Mouse (Mus musculus) G1E-ER4 (cell line): ENCODE results near the gene Naa40. TPM values are rescaled to one million over a fixed set of nuclear protein-coding genes. Genes with fewer than 3 reads are reported as not detected.

ENCODE experiments used
- GATA1 ChIP-seq: IDR thresholded peaks from one replicate; pipeline ENCODE4 v1.8.0; 2012; ENCODE audit warnings: low read length, inconsistent platforms
- polyA plus RNA-seq: library from polyadenylated mRNA; stranded (reverse); fragments of >175 nt; gene quantifications from 2 replicates; pipeline ENCODE4 v1.2.3, GENCODE M21; 2012

Naa40 gene
- polyA plus RNA-seq, 1 experiment = 70.9 TPM

DNA sequence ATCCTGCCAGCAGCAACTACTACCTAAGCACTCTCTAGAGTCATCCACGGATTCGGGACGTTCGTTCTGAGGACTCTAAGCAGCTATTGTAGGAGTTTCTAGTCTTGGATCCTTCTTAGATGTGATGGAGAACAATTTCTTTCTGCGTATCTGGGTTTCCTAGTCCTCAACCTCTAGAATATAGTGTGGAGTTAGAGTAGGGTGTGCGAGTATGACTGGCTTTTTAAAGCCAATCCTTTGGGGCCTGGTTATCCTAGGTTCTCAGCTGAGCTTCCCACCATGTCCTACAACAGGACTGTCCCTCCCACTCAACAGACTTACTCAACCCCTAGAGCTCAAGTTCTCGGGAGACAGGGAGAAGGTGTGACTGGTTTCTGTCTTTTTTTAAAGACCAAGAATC, 35.7 kb downstream of the Naa40 start:
- TF ChIP-seq GATA1 = no peak

DNA sequence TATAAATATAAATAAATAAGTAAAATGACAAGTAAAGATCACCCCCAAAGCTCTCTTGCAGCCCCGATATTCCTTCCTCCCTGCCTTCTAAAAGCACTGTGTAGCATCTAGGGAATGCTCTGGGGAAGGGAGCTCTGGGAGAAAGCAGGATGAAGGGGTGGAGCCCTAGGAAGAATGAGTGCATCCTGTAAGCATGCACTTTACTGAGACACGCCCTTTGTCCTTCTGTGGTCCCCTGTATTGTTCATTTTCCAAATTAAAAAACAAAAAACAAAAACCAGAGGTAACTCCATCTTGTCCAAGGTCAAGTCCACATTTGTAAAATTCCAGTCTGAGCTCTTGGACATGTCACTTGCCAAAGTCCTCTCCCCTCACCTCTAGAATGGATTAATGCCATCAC, 36.1 kb downstream of the Naa40 start:
- no peak for TF ChIP-seq GATA1

DNA sequence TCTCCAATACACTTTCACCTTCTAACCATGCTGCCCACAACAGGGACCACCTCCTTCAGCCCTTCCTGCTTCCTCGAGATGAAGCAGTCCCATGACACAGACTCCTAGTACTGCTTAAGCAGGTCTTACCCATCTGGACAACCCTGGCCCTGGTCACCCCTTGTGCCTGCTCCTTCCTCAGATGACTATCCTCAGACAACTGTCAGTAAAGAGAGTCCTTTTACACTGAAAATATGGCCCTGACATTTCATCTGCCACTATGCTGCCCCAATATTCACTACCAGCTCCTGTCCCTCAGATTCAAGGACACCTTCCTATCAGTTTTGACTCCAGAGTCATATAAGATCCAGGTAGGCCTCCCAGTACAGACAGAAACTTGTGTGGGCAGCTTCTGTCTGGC, 40.6 kb downstream of the Naa40 start:
- no peak for TF ChIP-seq GATA1

DNA sequence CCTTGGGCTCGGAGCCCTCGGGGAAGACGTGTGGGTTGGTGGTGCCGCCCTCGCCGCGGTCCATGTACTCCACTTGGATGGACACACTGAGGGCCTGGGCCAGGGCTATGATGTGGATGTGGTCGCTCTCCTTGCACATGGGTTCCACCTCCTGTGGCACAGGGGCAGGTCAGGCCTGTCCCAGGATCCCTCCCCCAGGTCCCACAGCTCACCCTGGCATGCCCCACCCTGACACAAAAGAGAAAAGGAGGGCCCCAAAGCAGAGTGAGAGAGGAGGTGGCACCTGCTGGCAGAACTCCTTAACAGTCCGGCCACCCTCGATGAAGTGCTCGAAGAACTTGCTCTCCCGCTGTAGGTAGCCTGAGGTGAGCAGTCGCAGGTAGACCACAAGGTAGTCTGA, 41.9 kb downstream of the Naa40 start:
- TF ChIP-seq GATA1 = no peak

- TF ChIP-seq GATA1 = no peak
Observed at GRCm38 (mm10) chr19:7197445-7197844, 43.5 kb downstream of the Naa40 start.

DNA sequence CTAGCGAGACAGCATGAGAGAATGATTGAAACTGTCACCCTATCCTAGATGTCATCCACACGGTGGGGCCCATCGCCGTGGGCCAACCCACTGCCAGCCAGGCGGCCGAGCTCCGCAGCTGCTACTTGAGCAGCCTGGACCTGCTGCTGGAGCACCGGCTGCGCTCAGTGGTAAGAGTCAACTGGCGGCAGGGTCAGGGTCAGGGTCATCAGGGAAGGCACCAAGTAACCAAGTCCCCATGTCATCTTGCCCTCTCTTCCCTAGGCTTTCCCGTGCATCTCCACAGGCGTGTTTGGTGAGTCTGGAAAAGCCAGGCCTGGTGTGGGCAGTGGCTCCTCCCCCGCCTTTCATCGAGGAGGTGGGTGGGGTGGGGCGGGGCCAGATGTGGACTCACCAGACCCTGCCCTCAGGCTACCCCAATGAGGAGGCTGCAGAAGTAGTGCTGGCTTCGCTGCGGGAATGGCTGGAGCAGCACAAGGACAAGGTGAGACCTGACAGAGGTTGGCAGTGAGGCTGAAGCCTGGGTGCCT, 44.2 kb downstream of the Naa40 start:
- no peak for TF ChIP-seq GATA1

- TF ChIP-seq GATA1 = no peak
Observed at GRCm38 (mm10) chr19:7195900-7196728, 44.9 kb downstream of the Naa40 start.

- TF ChIP-seq GATA1 = no peak
Observed at GRCm38 (mm10) chr19:7192561-7192967, 48.4 kb downstream of the Naa40 start.

- TF ChIP-seq GATA1 = no peak
Observed at GRCm38 (mm10) chr19:7191639-7192038, 49.3 kb downstream of the Naa40 start.

- TF ChIP-seq GATA1 = no peak
Observed at GRCm38 (mm10) chr19:7190986-7191385, 50.0 kb downstream of the Naa40 start.

GRCm38 (mm10) chr19:7189026-7189425, 52.0 kb downstream of the Naa40 start:
- no peak for TF ChIP-seq GATA1

- no peak for TF ChIP-seq GATA1
Observed at GRCm38 (mm10) chr19:7187157-7187556, 53.8 kb downstream of the Naa40 start.

DNA sequence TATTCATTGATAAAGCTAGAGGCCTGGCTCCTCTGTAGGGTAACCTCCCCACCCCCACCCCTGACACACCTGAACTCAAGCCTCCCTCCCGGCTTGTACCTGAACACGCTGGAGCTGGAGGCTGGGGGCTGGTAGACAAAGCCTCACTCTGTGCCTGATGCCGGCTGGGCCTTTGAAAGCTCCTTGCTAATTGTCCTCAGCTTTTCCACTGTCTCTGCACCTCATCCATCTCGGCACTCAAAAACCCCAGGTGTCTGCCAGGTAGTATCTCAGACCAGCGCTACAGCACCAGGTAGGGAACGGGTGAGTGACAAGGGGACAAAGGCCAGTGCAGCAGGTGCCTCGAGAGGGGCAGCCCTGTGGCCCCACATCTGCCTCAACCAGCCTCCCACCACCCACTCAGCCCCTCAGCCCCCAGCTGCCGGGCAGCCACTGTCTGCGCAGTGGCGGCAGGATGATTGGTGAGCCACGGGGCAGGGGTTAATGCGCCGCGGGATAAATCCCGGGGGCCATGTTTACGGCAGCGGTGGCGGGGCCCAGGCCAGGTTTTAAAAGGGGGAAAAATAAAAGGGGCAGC, 55.2 kb downstream of the Naa40 start:
- no peak for TF ChIP-seq GATA1

GRCm38 (mm10) chr19:7185059-7185458, 55.9 kb downstream of the Naa40 start:
- TF ChIP-seq GATA1 = no peak

GRCm38 (mm10) chr19:7183419-7183818, 57.6 kb downstream of the Naa40 start:
- TF ChIP-seq GATA1 = no peak

DNA sequence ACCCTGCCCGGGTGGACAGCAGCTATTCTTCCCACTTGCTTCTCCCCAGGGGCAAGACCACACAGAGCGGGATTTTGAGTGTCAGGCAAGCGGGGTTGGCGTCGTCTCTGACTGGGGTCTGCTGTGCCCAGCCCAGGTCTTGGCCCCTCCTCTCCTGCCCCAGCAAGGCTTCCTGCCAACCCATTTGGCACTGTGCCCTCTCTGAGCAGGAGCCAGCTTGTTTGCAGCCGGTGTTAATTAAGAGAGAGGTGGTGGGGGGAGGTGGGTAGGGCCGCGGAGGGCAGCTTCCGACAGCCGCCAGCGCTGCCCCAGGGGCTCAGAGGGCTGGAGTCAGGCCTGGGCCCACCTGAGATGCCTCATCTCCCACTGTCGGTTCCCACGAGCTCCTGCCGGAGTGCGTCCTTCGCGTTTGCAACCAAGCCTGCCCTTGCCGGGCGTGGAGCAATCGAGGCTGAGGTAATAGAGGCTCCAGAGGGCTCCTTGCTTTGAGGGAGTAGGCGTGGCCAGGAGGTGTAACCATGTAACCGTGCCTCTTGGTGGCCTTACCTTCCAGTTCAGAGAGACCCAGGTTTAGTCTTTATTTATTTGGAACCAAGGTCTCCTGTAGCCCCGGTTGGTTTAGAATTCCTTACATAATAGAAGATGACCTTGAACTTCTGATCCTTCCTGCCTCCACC, 58.6 kb downstream of the Naa40 start:
- TF ChIP-seq GATA1 = no peak
